Mouse (Mus musculus) fat pad, adult 2 months (tissue): Measurements from ENCODE around the gene Gm28308.

Experiments used
- DNase-seq: peaks from one replicate; pipeline ENCODE4 v3.0.0-alpha.2; 2011; ENCODE audit warnings: low read depth, low spot score; ENCODE audit errors: extremely low read depth

The Gm28308 gene

GRCm38 (mm10) chr6:52185834-52186233, 27.3 kb downstream of the Gm28308 start:
- DNase-seq: no peak

DNA sequence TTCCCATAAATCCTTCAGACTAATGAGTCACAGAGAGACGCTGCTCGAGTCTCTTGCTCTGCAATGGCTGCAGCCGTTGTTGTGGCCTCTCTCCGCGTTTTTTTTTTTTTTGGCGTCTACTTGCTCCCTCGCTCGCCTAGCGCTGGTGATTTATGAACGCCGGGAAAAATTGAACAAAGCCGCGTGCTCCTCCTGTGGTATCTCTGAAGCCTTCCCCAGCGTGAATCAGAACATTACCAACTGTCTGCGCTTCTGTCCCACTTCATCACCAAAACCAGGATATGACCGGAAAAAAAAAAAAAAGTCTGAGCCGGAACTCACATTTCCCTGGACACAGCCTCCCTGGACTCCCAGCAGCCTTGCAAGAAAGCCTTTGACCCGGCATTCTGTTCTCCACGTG, 27.9 kb downstream of the Gm28308 start:
- no peak for DNase-seq

- no peak for DNase-seq
Observed at GRCm38 (mm10) chr6:52184668-52185067, 28.5 kb downstream of the Gm28308 start.

GRCm38 (mm10) chr6:52183311-52184080, 29.6 kb downstream of the Gm28308 start:
- DNase-seq: no peak

- DNase-seq: no peak
Observed at GRCm38 (mm10) chr6:52182793-52183192, 30.3 kb downstream of the Gm28308 start.

- DNase-seq: no peak
Observed at GRCm38 (mm10) chr6:52182030-52182429, 31.1 kb downstream of the Gm28308 start.

DNA sequence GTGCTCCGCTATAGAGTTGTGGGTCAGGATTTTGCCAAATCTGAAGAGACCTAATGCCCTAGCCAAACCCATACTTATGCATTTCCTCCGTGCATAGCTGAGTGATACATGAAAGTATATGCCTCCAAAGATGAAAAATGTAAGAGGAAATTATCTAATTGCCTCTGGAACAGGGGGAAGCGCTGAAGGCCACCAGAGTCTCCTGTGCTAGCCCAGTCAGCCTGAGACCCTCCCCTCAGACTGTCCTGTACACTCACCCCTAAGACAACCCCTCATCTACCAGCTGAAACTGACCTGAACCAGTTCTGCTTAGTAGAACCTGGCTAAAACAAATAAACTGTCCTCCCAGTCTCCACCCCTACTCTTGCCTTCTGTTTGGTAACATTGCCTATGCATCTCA, 32.4 kb downstream of the Gm28308 start:
- DNase-seq: no peak

DNA sequence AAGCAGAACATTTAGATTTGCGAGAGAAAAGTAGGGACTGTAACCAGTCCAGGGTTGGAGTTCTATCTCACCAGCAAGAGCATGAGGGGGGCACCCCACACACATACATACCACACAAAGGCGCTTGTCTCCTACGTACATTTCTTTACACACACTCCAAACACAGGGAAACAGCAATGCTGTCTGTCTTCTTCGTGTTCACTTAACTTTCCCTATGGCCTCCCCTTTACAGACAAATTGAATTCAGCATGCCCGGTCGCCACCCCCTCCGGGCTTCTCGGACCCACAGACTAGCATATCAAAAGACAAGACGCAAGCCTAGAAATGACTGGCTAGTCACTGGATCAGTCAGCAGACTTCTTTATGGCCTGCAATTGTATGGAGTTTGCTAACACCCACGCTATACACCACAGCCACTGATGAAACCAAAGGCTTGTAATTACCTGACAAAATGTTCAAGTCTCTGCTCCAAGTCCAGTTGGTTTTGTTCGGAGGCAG, 32.9 kb downstream of the Gm28308 start:
- no peak for DNase-seq

DNA sequence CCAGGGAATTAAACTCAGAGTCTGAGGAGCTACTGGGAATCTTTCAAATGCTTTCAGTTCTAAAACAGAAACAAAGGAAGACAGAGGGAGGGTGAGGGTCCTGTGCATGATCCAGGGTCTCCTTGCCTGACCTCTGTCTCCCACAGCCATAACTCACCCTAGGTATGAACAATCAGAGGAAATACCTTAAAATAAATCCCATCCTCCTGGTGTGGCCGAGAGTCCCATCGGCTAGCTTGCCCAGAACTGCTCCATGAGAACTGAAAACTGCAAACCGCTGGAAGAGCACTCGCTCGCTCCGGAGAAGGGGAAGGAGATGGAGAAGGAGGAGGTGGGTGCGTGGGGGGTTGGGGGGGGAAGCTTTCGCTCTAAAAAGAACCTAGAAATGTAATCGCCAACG, 33.4 kb downstream of the Gm28308 start:
- DNase-seq: no peak

GRCm38 (mm10) chr6:52178918-52179665, 34.0 kb downstream of the Gm28308 start:
- DNase-seq: no peak

- DNase-seq: no peak
Observed at GRCm38 (mm10) chr6:52177806-52178205, 35.3 kb downstream of the Gm28308 start.

DNA sequence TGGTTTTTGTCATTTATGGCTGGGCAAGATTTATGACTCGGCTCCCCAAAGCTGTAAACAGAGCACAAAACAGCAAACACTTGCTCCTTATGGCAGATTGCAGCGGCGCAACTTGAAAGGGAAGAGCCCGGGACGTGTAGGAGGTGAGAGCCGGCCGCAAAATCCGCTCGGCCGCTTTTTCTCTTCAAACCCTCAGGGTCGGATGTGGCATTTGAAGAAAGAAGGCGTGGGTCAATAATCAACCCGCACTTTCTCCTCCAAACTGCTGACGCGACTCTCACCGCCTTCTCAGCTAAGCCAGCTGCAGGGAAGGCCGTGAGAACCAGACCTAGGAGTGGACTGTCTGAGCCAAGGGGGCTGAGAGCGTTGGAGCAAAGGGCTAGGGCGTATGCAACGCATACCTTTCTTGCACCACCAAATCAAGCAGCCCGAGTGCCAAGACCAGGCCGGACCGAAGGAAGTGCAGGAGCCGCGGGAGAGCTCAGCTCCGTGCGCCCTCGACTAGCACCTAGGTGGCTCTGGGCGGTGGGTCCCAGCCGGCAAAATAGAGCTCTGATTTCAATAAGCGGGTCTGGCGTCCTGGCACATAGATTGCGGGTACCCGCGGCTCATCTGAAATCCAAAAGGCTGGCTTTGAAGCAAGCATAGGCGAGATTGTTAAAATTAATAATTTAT, 35.9 kb downstream of the Gm28308 start, which contains the start of gene 5730596B20Rik:
5730596B20Rik (plus strand) TSS at position 438 of the 675 bp plus-strand sequence.
- no peak for DNase-seq

- no peak for DNase-seq
Observed at GRCm38 (mm10) chr6:52176391-52176790, 36.7 kb downstream of the Gm28308 start.

DNA sequence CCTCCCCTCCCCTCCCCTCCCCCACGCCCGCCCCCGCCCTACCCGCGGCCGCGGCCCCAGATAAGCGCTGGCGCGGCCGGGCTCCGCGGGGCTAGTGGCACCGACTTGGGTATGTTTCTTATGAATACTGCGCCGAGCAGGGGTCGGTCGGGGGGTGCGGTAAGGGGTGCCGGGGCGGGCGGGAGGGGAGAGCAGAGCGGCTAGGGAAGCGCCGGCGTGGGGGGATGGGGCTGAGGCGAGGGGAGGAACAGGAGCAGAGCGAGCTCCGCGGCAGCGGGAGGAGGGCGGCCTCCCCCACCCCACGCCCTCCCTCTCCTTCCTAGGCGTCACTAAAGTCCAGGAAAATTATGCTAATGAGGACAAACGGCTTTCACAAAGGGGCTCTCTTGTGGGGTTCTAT, 37.3 kb downstream of the Gm28308 start:
- no peak for DNase-seq

GRCm38 (mm10) chr6:52174968-52175751, 38.0 kb downstream of the Gm28308 start:
- DNase-seq: no peak

GRCm38 (mm10) chr6:52173648-52174047, 39.5 kb downstream of the Gm28308 start:
- DNase-seq: no peak

GRCm38 (mm10) chr6:52172501-52172900, 40.6 kb downstream of the Gm28308 start:
- no peak for DNase-seq

DNA sequence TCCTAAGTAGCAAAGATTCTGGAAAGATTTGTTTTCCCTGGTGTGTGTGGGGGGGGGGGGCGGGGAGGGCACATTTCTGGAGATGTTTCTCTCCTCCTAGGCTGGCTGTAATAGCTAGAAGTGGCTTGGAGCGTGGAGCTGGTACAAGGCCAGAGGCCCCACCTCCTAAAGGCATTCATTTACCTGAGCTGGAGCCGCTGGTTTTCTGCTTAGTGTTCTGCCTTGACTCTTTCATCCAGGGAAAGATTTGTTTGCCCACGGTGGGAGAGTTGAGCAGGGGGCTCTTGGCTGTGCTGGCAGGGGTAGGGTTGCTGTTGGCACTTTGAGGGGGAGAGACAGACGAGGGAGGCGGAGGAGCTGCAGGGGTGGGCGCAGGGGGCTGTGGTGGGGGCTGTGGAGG, 41.2 kb downstream of the Gm28308 start:
- no peak for DNase-seq

- no peak for DNase-seq
Observed at GRCm38 (mm10) chr6:52171331-52171730, 41.8 kb downstream of the Gm28308 start.

DNA sequence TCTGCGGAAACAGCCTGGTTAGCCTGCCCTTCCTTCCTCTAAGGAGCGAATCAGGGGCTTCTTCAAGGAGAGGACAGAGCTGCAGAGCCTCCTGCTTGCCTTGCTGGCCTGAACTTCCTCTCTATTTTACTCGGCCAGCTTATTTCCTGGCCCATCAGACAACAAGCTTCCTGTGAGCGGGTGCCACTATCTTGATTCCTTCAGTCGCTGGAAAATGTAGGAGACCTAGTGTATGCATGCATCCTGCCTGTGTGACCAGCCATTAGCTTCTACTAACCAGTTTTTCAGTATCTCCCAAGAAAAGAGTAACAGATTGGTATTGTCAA, 42.3 kb downstream of the Gm28308 start:
- DNase-seq: no peak
